8 mouse cellular contexts compared by ENCODE assay signal in genomic region chr5:140768333-140768732, GRCm38 (mm10). TPM values are rescaled to one million over a fixed set of nuclear protein-coding genes. Genes with fewer than 3 reads are reported as not detected.
DNase-seq lines count a peak whose midpoint lies in the region; ATAC-seq and TF ChIP-seq lines count a peak whose summit lies in the region.

No protein-coding gene starts in this region.

- peak; percentile 41 for DNase-seq in liver, adult 2 months (ENCODE audit: extremely low read depth, low read depth, low spot score)
- no peak for DNase-seq in liver
- peak; percentile 81 for DNase-seq in cerebellum, adult 9-10 months
- peak; percentile 19 to 82 for DNase-seq in left cerebral cortex, postnatal 14 days (ENCODE audit: low spot score in 2 of 2)
- DNase-seq in embryo, embryonic 11 days: no peak
- no peak for DNase-seq in thymus, postnatal 10 days (ENCODE audit: low spot score in 2 of 2)

- H3K4me1 ChIP-seq in liver, adult 2 months (ENCODE audit: control insufficient read depth, insufficient read depth, low read length): peaks cover 22% of the 10 kb centered on the region
- peaks cover 32 to 54% of the 10 kb centered on the region in 2 experiments for H3K4me1 ChIP-seq in heart, embryonic 14.5 days (ENCODE audit: control insufficient read depth in 2 of 2, insufficient read depth in 2 of 2, low read length in 2 of 2)
- H3K4me1 ChIP-seq in midbrain, embryonic 13.5 days (replicated peaks): peaks cover 43% of the 10 kb centered on the region

- no peak overlapping the region for H3K4me3 ChIP-seq in liver, adult 2 months (ENCODE audit: insufficient read depth, low read depth, low read length)
- H3K4me3 ChIP-seq in heart, embryonic 14.5 days (ENCODE audit: control insufficient read depth in 1 of 2, insufficient read depth in 1 of 2, low read depth in 1 of 2, low read length in 2 of 2): no peak overlapping the region
- no peak overlapping the region for H3K4me3 ChIP-seq in midbrain, embryonic 13.5 days (replicated peaks)

- H3K79me2 ChIP-seq in liver, adult 2 months (ENCODE audit: control insufficient read depth, insufficient read depth, low read length): peaks cover 8% of the 10 kb centered on the region; the same call in 1 of the 2 replicates

- intact Hi-C loops in left cerebral cortex, postnatal 14 days (cut with DNase I): no loop called here

- H3K9me3 ChIP-seq in heart, embryonic 14.5 days (ENCODE audit: control insufficient read depth, low read length): no peaks in the 10 kb centered on the region
- no peaks in the 10 kb centered on the region for H3K9me3 ChIP-seq in midbrain, embryonic 13.5 days

- no peaks in the 10 kb centered on the region for H3K27me3 ChIP-seq in liver, adult 2 months (ENCODE audit: control insufficient read depth, insufficient read depth, low read length)
- H3K27me3 ChIP-seq in heart, embryonic 14.5 days (ENCODE audit: control insufficient read depth, insufficient read depth, low read length): no peaks in the 10 kb centered on the region
- no peaks in the 10 kb centered on the region for H3K27me3 ChIP-seq in midbrain, embryonic 13.5 days

- peak overlapping the region; percentile 73 for H3K27ac ChIP-seq in liver, adult 2 months (replicated peaks; ENCODE audit: insufficient read depth, low read depth, low read length)
- peak overlapping the region; percentile 96 to 98 for H3K27ac ChIP-seq in heart, embryonic 14.5 days (replicated peaks in 1 of 2; ENCODE audit: control insufficient read depth in 1 of 2, insufficient read depth in 1 of 2, low read depth in 2 of 2, low read length in 2 of 2)
- H3K27ac ChIP-seq in midbrain, embryonic 13.5 days: peak overlapping the region; percentile 89

- no peak for TF ChIP-seq POLR2A in liver, adult 2 months (IDR thresholded peaks at IDR 0.05; ENCODE audit: extremely low read depth, insufficient read depth, low read length)

- 29% methylated on average over 5 of the region's 5 CpGs for WGBS in liver, adult 2 months
- WGBS in heart, embryonic 14.5 days: 37% methylated on average over 5 of the region's 5 CpGs
- 80% methylated on average over 5 of the region's 5 CpGs for WGBS in midbrain, embryonic 13.5 days

- H3K4me2 ChIP-seq in heart, embryonic 14.5 days (ENCODE audit: low read length): peak overlapping the region; percentile 16
- H3K4me2 ChIP-seq in midbrain, embryonic 13.5 days (replicated peaks): no peak overlapping the region; the same call in 1 of the 2 replicates

- no peak for TF ChIP-seq CTCF in liver, adult 2 months (IDR thresholded peaks at IDR 0.05; ENCODE audit: low read depth, low read length)

- peaks cover 1% of the 10 kb centered on the region; the same call in 1 of the 2 replicates for H3K36me3 ChIP-seq in liver, adult 2 months (ENCODE audit: control insufficient read depth, insufficient read depth, low read length)
- H3K36me3 ChIP-seq in heart, embryonic 14.5 days (ENCODE audit: control insufficient read depth, insufficient read depth, low read length): peaks cover 3% of the 10 kb centered on the region; the same call in 1 of the 2 replicates
- no peaks in the 10 kb centered on the region for H3K36me3 ChIP-seq in midbrain, embryonic 13.5 days

- ATAC-seq in heart, embryonic 14.5 days (ENCODE audit: insufficient number of reproducible peaks, insufficient read depth, low FRiP score, low read depth): no peak
- no peak for ATAC-seq in midbrain, embryonic 13.5 days

- H3K9ac ChIP-seq in liver, adult 2 months (ENCODE audit: low read depth, low read length): no peak overlapping the region
- H3K9ac ChIP-seq in heart, embryonic 14.5 days (ENCODE audit: low read length): peak overlapping the region; percentile 55
- H3K9ac ChIP-seq in midbrain, embryonic 13.5 days (replicated peaks): no peak overlapping the region

RNA-seq across cellular contexts. Expression of gene Amz1, which starts 44.4 kb away (rescaled TPM):
- total RNA-seq in liver, adult 2 months (2014; rRNA removed): 0.46 and 0.54 TPM in 2 replicates
- polyA plus RNA-seq in liver, adult 2 months (2012; rRNA removed): 0.15 and 0.93 TPM in 2 replicates
- 1.0 and 1.2 TPM in 2 replicates for polyA plus RNA-seq in heart, embryonic 14.5 days (2014; fragmentation: Nextera tagmentation; extraction: Ambion mirVana)
- 10 to 100 TPM; 17.4 to 20.5 TPM for total RNA-seq in left cerebral cortex, postnatal 14 days (2021)
- polyA plus RNA-seq in midbrain, embryonic 13.5 days (2015; fragmentation: Nextera tagmentation; extraction: Ambion mirVana): 2.1 and 3.2 TPM in 2 replicates

Comparison
In these comparisons a context has a peak if more than half of its experiments do, and no peak if none do; other contexts are left out.
1. DNase-seq: peak in liver, adult 2 months (single experiment), cerebellum, adult 9-10 months (single experiment) and left cerebral cortex, postnatal 14 days (2 of 2); none in liver (single experiment), embryo, embryonic 11 days (single experiment) and thymus, postnatal 10 days (0 of 2).
2. Peak in every context shown above with its lines, with median percentiles within 50 percentile points of each other: H3K27ac ChIP-seq.